Mouse (Mus musculus): ENCODE data around the gene Nos1ap.

- TF ChIP-seq POLR2A (IDR thresholded peaks at IDR 0.05; ENCODE audit: borderline replicate concordance, insufficient read depth, low read length): no peak
- TF ChIP-seq CTCF (IDR thresholded peaks at IDR 0.05; ENCODE audit: borderline replicate concordance, insufficient read depth, low read depth, low read length): no peak
Observed at GRCm38 (mm10) chr1:170623432-170623831, 33.8 kb upstream of the Nos1ap start.

Measured in cerebellum, adult 2 months (tissue).